Mouse (Mus musculus) gastrocnemius, adult 8-10 months (tissue): Measurements from ENCODE around the gene Krr1. TPM values are rescaled to one million over a fixed set of nuclear protein-coding genes. Genes with fewer than 3 reads are reported as not detected.

Experiments
- DNase-seq, 2 experiments: peaks; one replicate each; pipeline ENCODE4 v3.0.0; 2022; ENCODE audit warnings: low spot score in 2 of 2
- total RNA-seq, 4 experiments: library from RNA; stranded (reverse); gene quantifications; 2 replicates each; pipeline ENCODE4 v1.2.4; 2022

Krr1 gene
- total RNA-seq: 10 to 100 TPM; 24.5 to 29.6 (median 27.4) TPM

DNA sequence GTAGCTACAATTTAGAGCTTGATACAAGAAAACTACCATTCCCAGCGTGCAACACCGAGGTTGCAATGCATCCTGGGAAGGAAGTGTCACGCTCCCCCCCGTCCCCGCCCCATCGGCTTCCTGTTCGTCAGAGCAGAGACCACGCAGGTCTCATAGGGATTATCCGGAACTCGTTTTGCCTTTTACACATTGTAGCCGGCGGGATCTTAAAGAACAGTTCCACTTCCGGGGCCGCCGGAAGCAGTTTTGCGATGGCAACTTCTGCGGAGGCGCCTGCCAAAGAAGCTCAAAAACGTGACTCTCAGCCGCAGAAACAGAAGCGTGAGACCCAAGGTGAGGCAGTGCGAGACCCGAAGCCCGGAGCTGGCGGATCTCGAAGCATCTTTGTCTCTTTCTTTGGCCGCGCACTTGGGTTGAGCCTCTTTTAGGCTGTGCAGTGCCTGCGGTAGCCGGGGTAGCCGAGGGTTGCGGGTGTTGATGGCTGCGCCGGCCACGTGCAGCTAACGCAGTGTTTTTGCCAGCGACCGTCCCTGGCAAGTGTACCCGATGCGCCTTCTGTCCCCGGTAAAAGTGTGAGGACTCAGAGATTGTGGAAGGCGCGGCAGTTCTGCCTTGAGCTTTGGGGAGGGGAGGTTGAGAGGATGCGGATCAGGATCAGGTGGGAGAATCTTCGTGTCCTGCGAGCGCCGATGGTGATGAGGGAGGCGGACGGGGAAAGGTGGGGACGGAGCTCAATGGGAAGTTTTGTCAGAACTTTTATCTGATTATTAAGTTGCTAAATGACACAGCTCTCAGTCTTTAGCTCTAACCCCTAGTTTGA, at the start of gene Krr1:
Gene Krr1, plus strand, starts transcription at position 123 of the 820 bp plus-strand sequence.
- DNase-seq: peak; percentile 76 to 83

DNA sequence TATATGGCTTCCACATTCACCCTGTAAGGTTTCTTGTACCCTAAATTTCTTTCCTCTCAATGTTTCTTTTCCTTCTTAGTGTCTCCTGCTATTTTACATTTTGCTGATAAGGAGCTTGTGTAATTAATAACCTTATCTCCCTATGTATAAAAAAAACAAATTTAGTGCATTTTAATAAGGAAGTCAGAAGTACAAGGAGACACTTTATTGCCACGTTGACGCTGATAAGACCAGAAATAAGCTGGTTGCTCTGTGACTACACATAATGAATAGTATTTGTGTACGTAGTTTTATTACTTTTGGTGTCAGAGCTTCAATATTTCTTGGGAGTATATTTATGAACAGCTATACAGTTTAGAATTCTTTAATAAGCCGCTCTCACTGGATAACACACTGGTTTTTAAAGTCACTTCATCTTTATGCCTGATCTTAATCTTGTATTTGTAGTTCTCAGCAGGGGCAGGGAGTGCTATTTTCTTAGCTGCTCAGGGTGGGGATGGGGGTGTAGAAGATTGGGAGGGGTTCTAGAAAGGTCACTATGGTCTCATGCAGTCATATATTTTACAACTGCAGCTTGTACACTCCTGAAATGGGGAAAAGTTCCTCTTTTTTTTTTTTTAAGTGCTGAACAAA, 48.8 kb upstream of the Krr1 start:
- DNase-seq: no peak

DNA sequence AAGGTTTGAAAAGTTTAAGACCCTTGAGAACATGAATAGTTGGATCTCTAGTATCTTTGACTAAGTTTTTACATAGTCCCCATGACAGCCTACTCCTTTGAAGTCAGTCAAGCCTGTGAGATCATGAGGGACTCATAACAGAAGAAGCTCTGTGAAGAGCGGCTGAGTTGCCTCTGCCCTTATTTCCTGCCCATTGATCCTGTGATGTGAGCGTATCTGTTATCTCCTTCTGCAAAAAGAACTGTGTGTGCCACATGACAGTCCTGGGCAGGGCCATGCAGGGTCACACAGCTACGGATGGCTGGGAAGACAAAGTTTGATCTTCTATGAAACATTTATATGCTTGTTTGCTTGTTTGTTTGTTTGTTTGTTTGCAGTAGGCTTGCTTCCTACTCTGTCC, 48.3 kb upstream of the Krr1 start:
- no peak for DNase-seq

DNA sequence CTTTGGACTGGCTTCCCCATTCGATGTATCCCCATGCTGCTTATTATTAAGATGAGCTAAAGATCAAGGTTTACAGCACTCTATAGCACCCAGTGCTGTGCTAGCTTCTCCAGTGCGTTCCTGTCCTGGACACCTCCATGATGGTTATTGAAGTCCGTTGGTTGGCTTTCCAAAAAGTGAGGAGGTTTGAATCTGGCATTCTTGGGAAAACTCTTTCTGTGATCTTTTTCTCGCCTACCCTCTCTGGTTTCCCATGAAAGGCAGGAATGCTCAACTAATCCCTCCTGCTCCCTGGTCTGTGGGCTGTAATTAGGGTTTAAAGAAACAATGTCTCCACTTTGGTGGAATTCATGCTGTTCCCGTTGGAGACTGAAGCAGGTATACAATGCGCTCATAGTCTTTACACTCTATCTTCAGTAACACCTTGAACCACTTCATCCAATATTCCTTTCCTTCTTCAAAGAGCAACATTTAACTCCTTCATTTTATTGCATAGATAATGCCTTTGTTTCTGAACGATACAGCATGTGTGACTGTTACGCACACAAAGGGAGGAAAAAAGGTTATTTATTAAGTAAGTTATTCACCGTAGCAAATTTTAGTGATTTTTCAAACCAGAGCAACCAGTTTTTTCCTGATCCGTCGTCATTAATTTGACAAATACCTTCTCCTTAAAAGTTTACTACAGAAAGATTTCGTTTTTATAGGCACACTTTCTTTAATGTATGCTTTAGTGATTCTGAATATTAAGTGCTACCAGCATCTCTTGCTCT, 47.6 kb upstream of the Krr1 start:
- DNase-seq: no peak

DNA sequence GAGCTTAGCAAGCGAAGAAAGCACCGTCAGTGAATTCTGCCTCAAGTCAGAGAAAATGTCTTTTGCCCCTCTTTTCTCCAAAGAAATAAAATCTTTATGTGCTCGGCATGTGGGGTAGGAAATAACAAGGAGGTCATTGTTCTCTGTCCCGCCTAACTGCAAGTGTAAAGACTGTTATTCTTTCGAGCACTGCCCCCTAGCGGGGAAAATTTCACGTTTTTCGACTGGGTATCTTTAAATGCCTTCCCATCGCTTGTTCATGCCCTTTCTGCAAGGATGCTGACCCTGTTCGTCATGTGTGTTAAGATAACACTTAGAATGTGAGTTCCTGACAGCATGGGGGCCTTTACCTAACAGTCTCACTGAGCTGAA, 47.0 kb upstream of the Krr1 start:
- peak; percentile 64 to 84 for DNase-seq

DNA sequence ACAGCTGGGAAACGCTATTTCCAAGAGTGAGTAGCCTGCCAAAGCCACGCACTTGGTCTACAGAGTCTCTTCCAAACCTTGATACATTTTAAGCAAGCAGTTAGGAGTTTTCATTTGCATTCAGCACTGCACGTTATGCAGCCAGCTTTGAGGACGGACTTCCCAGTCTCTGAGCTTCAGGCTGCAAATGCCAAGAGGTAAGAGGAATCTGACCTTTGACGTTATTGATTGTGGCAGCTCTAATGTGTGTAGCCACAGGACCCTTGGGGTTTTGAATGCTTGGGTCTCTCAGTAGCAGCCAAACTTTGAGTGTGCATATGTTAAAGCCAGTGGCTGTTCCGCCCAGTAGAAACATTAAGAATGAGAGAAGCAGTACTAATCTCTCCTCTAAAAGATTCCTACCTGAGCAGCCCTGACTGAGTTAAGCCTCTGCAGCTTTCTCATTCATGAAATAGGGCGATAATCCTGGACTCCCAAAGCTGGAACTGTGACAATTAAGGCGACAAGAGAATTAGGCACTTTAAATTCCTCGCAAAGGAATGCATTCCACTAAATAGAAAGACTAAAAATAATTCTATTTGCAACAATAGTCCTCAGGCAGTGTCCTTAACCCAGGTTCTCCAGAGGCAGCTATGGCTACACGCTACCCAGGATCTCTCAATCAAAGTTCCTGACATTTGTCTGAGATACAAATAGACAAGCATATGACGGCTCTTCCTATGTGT, 39.7 kb upstream of the Krr1 start:
- no peak for DNase-seq

DNA sequence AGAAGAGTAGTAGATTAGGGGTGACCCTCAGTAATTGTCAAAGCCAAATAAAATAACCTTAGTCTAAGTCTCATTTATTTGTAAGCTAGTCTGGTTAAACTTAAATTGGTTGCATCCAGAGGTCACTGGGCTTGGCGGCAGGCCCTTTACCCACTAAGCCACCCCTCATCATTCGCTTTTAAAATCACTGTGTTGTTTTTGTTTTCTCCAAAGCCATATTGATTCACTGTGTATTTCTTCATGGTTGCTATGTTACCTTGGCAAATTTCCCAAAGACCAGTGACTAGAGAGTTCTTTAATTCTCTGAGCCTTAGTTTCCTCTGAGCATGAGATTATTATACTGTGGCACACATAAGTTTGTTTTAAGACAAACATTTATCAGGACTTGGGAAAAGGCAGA, 37.3 kb upstream of the Krr1 start:
- DNase-seq: no peak

DNA sequence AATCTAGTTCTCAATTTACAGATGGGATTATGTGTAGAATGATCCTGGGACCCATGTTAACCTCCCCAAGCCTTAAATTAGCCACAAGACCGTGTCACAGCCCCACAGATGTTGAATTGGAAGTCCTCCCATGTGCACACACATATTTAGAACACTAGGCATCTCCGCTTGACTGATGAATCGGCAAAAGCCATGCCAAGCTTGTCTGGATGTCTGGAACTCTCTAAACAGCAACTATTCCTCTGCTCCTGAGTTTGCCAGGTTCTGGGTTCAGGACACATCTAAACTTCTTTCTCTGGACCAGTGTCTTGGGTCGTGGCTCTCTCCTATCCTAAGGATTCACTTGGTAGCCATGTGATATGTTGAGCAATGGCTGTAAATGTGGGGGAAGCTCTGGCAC, 36.4 kb upstream of the Krr1 start:
- peak in 1 of 2 experiments; percentile 14 for DNase-seq

DNA sequence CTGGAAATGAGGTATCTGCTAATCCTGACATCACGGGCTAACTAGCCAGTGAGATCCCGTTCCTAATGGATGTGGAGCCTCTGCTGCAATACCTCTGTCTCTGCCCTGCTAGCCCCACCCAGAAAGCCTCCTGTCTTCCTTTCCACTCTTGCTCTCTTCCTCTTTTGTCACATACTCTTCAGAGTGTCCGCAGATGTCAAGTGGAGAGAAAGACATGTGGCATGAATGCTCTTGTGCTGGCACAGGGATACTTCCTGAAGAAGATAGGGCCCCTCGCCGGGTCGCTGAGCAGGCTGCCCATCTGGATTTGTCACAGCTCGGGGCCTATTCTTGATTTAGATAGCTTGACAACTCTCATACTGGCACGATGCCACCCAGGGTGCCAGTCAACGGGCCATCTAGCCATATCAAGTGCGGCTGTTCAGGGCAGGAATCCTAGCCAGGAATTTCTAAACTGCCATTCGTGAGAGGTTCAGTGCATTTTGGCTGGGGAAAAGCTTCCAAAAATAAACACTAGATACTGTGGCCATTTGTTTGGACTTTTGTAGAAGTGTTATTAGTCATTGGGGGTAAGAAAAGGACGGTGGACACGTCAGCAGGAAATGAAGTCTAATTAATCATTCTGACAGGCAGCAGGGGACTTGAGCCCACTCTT, 35.8 kb upstream of the Krr1 start:
- peak; percentile 49 to 76 for DNase-seq

DNA sequence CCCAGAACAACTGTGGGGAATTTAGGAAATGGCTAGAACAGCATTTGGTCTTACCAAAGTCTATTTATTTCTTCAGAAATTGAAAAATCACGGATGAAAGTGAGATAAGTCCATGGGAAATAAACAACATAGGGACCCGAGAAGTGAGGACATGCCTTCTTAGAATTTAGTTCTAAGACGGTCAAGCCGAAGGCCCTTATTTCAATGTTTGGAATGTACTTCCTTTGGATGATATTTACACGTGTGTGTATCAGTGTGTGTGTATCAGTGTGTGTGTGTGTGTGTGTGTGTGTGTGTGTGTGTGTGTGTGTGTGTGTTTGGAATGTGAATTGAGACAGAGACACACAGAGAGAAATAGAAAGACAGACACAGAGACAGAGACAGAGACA, 35.3 kb upstream of the Krr1 start:
- DNase-seq: no peak

DNA sequence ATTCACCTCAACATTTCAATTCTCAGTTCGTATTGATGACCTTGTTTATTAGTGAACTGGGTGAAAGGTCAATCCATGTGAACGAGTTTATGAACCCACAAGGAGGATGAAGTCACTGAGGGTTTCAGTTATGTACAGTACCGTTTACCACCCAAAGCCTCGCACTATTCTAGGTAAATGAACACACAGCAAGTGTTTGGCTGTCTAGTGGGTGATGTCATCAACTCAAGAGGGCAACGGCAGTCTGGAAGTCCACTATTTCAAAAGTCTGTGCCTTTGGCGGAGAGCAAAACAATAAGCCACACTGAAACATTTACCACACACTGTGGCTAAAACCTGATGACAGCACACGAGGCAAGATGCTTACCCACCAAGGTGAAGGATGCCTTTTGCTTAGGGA, 29.4 kb upstream of the Krr1 start:
- no peak for DNase-seq

DNA sequence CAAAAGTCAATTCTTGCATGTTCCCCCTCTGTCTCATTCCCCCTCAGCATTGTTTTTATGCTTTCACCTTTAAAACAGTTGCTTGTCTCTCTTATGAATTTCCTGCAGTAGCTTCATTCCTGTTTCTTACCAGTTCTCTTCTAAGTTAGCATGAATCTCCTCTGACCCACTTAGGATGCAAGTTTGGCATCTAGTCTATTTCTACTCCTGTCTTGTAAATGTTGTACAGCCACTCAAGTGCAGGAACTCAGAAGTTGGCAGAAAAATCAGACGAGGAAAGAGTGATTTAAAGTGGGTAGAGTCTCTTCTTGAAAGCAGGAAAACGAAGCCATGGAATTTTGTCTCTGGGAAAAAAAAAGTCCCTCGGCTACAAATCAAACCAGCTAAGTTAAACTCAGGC, 26.9 kb upstream of the Krr1 start:
- no peak for DNase-seq

DNA sequence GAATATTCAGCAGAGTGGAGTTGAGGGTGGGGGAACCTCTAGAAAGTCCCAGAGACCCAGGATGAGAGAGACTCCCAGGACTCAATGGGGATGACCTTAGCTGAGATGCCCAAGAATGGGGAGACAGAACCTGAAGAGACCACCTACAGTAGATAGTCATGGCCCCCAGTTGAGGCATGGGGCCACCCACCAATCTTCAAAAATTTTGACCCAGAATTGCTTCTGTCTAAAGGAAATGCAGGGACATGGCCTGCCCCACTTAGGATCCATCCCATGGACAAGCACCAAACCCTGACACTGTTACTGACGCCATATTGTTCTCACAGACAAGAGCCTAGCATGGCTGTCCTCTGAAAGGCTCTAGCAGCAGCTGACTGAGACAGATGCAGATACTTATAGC, 24.4 kb upstream of the Krr1 start:
- no peak for DNase-seq

DNA sequence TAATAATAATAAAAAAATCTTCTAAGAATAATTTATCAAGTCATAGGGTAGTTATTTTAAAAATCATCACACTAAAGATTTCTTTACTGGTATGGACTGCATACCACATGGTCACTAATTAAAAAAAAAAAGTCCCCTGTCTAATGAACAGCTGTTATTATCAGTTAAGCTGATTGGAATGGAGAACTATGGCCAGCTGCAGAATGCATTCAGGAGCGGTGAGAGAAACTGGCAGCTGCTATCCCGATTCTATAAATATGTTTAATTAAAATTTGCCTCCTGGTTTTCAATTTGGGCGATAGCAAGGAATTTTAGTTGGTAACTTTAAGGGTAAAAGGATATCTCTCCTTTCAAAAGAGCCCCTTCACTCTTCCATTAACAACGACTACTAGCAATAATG, 23.5 kb upstream of the Krr1 start:
- no peak for DNase-seq

DNA sequence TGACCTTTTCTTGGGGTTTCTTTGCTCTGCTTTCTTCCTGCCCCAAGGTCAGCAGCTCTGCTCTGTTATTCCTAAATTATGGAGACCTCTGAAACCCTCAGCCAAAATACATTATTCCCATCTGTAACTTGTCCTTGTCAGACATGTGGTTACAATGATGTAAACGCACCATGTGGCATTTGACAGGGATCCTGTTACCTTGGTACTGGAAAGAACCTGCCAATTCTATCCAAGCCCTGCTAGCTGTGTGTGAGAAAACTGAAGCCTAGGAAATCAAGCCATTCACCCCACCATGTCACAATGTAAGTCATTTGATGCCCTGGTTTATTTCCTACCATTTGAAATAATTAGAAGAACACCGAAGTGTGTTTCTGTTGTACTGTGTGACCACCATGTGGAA, 16.6 kb upstream of the Krr1 start:
- no peak for DNase-seq

DNA sequence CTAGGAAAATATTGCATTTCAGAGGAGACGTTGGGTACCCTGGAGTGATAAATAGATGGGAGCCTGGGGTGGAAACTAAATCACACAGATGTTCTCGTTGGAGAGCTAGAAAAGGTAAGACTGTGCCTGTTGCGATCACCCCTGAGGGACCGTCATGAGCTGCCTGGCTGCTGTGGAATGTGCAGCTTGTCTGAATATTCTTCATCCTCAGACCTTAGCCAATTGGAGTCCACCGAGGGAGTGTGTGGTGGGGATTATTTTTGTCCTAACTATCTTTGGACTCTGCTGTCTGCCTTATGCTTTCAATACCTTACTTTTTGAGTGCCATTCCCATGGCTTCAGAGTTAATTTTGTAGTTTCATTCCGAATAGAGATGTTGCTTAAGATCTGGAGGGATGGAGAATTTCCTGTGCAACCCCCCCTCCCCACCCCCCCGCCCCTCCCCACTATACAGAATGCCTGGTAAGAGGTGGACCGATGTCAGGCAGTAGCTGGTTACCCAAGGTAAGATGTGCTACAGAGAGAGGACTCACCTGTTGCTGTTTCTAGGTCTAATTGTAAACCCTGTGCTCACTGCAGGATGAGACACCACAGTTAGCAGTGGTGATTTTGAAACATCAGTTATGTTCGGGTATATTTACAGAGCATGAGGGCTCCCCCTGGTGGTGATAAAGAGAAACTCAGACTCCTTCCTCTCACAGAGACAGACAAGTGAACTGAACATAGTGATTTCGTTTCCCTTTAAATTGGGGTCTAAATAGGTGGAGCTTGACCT, 15.0 kb upstream of the Krr1 start:
- DNase-seq: peak; percentile 18 to 32

DNA sequence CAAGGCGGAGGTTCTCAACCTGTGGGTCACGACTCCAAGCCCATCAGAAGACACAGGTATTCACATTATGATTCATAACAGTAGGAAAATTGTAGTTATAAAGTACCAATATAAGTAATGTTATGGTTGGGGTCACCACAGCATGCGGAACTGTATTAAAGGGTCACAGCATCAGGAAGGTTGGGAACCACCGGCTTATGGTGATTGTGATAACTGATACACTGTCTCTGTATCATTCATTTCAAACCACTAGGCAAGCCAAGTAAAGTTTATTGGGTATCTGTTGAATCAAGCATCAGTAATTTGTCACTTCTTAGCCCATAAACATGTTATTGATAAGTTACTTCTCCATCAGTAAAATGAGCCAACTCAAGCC, 14.4 kb upstream of the Krr1 start:
- no peak for DNase-seq

DNA sequence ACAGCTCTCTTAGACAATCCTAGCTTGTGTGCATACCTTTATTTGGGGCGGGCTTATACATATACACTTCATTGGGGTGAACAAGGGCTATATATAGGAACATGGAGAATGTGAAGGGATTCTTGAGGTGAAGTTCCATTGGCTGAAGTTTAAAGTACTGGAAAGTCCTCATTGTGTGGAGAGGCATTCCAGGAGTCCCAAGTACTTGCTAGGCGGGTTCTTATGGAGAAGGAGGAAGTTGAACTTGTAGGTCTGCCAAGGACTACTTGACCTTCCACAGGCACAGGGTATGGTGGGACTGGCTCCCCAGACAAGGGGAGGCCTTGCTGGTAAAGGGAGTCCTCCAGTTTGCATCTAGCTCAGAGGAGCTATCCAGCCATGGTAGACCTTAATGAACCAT, 13.1 kb upstream of the Krr1 start:
- no peak for DNase-seq

DNA sequence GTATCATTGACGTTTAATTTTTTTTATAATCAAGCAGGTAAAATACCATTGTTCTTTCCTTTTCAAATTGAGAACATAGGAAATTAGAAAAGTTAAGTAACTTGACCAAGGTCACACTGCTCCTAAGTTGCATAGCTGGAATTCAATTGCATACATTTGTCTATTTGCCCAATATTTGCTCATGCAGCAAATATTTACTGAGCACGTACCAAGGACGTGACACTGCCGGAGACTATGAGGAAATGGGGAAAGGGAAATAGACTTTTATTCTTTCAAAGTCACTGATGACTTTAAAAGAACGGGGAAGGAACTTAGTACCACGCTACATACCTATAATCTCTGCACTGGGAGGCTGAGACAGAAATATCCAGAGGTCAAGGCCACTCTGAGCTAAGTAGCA, 12.0 kb upstream of the Krr1 start:
- DNase-seq: no peak

DNA sequence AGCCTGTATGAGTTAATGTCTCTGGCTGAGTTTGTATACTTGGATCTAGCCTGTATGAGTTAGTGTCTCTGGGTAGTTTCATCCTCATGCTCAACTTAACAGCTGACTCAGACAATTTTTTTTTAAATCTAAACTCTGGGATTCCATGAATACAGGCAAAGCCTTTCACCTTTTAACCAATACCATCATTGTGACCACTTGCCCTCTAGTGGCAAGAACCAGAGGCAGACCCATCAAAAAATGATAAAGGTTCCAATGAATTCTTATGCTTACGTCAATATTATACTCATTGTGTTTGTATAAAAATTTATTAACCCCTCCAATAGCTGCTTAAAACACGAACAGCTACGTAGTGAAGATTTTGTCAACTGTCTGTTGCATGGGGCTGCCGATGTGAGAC, 6.1 kb upstream of the Krr1 start:
- DNase-seq: no peak

DNA sequence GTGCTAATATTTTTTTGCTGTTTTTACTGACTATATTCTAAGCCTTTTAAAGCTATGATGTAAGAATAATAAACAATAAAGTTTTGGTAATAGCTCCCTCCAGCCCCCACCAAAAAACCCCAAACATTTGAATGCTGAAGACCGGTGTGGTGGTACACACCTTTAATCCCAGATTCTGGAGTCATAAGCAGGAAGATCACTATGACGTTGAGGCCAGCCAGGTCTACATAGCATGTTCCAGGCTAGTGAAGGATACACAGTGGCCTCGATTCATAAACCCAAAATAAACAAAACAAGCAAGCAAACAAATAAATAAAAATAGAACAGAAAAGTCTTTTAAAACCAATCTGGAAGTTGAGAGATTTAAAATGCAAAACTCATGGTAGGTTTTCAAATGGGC, 535 bp upstream of the Krr1 start:
- no peak for DNase-seq
